Mouse (Mus musculus) heart, postnatal 36 days (tissue): ENCODE results near the gene Tnik. TPM values are rescaled to one million over a fixed set of nuclear protein-coding genes. Genes with fewer than 3 reads are reported as not detected.

Experiments used
- DNase-seq, 2 experiments: peaks; one replicate each; pipeline ENCODE4 v3.0.0; 2021 to 2022
- intact Hi-C: fragments of 180-260 bp; cut with DNase I; formaldehyde crosslinking; loops from one replicate; pipeline ENCODE4 v1.15.1; 2025
- total RNA-seq, 2 experiments: library from RNA; stranded (reverse); gene quantifications; 2 replicates each; pipeline ENCODE4 v1.2.3; 2021

Tnik gene
- total RNA-seq, 2 experiments from 2014 or later = 35.1 to 43.9 TPM

DNA sequence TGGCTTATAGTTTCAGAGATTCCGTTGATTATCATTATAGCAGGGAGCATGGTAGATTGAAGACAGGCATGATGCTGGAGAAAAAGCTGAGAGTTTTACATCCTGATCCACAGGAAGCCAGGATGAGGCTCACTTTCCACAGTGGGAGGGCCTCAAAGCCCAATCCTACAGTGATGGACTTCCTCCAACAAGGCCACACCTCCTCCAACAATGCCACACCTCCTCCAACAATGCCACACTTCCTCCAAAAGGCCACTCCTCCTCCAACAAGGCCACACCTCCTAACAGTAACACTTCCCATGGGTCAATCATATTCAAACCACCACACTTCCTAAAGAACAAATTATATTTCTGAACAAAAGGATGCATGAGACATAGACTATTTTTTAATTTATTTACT lies 135.8 kb downstream of the Tnik start:
- DNase-seq = no peak
- intact Hi-C loops = no loop called here

DNA sequence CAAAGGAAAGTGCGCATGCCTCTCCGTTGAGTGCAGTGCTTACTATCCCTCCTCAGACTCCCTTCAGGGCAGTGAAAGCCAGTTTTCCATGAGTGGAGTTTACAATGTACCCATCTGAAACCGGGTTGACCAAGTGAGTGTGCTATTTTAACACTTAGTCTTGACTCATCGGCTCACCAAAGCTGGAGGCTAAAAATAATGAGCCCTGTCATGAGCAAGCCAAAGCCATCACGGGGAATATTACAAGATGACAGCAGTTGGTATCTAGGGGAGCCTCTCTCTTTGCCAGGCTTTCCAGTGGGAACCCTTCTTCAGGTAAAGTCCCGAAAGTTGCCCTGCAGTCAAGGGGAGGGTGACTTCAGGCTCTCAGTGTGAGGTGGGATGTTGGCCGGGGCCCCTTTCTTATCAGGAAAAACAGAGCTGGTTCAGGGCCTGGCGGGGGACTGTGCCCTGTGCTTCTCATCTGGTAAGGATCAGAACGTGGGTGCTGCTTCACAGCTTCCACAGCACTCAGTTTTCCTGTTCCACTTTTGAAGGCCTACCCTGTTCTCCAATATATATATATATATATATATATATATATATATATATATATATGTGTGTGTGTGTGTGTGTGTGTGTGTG lies 136.7 kb downstream of the Tnik start:
- intact Hi-C loops = loop anchor here (5.0 kb wide), 1 partner anchor 137 kb away; the partner anchor contains the start of gene Tnik
- peak in 1 of 2 experiments; percentile 34 for DNase-seq

DNA sequence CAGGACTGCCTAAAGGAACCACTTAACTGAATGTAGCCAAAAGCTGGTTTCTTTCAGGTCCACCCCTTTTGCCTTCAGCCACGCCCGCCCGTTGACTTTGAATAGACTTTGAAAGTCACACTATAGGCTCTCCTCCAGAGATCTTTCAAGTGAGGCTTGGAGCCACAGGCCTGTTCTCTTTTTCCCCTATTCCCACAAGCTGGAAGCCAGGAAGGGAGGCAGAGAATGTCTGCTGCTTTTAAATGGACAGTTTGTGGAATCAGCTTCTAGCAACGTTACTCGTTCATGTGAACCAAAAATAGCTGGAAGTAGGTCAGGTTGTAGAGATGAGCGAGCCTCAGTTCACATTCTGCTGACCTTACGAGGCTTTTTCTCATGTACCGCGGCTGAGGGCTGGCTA lies 138.3 kb downstream of the Tnik start:
- intact Hi-C loops = loop anchor here (5.0 kb wide), 1 partner anchor 139 kb away; the partner anchor contains the start of gene Tnik
- peak in 1 of 2 experiments; percentile 41 for DNase-seq

DNA sequence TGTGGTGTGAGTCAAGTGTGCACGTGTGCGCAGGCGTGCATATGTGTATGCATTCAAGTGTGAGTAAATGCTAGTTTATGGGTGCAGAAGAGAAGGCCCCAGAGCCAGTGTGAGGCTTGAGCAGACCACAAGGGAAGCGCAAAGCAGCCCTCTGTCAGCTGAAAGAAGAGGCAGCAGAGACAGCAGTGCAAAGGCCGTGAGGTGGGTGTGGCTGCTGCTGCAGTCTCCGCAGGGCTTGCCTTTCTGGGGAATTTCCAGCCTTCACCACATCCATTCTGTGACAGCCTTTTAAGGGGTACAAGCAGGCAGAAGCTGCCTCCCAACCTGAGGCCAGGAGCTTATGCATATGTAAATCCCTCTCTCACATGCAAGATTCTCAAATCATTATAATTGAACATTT lies 139.2 kb downstream of the Tnik start:
- intact Hi-C loops = loop anchor here (5.0 kb wide), 1 partner anchor 140 kb away; the partner anchor contains the start of gene Tnik
- no peak for DNase-seq

DNA sequence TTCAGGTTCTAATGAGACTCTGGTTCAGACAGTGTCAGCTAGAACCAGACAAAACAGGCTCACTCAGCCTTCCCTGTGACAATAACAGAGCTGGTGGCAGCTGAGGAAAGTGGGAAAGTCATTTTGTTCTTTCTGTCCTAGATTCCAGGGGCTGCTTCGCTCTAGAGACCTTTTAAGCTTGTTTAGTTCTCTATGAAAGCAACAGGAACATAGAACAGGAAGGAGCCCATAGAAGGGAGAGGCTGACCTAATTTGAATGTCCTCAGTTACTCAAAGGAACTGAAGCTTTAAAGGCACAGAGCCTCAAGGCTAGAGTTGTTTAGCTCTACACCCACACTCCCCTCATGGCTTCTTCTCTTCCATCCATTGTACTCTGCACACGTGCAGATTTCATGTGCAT lies 142.4 kb downstream of the Tnik start:
- intact Hi-C loops = loop anchor here (5.0 kb wide), 1 partner anchor 238 kb away; no protein-coding TSS in a partner anchor

DNA sequence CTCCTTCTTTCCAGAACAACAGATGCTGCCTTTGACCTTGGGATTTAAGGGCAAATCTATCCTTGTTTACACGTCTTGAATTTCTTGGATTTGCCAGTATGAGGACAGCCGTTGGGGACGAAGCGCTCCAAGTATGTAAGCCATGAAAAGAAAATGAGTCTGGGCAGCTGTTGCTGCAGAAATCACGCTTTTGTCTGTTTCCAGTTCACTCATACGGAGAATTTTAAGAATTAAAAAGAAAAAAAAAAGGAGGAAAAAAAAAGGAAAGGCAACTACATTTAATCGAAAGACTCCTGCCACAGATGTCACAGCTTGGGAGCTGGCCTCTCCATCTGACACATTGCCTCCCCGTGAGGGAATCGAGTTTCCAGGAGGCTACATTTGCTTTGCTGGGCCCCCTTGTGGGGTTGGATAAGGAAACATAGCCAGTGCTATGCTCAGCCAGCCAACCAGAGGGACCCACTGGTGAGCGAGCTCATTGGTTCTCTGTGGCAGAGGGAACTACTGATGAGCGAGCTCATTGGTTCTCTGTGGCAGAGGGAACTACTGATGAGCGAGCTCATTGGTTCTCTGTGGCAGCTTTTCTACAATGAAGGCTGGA lies 145.9 kb downstream of the Tnik start:
- intact Hi-C loops = loop anchor here (5.0 kb wide), 1 partner anchor 242 kb away; no protein-coding TSS in a partner anchor
- DNase-seq = peak; percentile 32 to 58

More for the DNA sequence above, 142.4 kb downstream of the Tnik start:
- no peak for DNase-seq

DNA sequence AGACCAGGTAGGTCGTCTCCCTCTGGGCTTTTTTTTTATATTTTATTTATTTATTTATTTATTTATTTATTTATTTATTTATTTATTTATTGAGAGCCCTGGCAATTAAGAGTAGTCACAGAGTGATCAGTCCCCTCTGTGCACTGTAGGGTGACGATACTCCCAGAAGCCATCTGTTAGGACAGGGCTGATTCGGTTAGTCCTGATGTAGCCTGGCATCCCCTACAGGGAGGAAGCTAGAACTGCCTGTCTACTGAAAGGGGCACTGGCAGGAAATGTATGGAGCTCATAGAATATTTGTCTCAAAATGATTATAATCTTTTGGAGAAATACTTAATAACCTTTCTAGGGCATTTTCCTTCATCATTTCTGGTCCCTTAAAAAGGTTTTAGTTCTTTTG lies 147.3 kb downstream of the Tnik start:
- intact Hi-C loops = no loop called here
- no peak for DNase-seq

DNA sequence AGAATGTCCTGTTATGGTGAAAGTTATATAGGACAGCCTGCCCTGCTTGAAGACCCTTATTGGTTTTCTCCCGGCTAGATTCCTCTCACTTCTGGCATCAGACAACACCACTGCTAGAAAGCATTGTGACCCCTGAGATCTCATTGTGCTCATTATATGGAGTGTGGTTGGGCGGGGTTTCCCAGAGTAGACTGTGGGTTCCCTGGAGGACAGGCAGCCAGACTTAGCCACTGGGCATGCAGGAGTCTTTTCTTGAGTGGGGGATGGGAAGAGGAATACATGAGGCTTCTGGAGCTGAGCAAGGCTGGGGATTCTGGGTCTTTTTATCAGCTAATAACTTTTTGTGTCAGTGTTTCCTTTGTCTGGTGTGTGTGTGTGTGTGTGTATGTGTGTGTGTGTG lies 153.0 kb downstream of the Tnik start:
- DNase-seq = no peak
- intact Hi-C loops = no loop called here

DNA sequence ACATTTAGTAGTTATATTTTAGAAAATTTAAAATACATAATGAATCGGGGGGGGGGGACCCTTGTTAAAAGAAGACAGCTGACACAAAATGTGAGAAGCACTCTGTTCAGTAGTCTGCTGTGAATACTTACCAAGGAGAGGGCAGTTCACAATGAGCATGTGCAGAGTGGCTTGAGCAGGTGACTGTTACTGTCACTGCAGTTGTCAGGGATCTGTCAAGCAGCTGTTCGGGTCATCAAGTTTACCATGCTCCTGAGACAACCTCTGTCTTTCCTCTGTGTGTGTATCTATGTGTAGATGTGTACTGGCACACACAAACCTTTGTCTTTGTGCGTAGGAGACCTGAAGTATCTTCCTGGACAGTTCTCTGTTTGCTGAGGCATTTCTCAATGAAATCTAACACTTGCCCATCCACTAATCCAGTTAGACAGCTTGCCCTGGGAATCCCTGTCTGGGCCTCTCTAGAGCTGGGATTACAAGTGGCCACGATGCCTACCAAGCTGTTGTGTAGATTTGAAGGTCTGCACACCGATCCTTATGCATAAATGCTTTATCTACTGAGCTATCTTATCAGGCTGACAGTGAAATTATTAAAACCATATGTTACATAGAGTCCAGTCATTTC lies 154.2 kb downstream of the Tnik start:
- intact Hi-C loops = no loop called here
- no peak for DNase-seq

DNA sequence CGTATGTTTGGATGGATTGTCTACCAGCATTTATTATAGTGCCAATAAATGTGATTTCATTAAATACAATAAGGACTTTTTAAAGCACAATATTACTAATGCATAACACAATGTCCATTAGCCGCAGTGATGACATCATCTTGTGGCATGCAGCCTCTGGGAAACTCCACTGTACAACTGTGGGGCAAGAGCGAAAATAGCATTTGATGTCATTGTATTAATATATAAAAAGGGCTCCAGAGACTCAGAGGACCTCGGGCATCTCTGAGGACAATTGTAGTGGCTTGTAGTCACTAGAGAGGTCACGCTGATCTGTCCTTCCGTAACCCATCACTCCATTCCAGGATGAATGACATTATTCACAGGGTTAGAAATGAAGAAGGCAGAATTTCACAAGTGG lies 157.2 kb downstream of the Tnik start:
- DNase-seq = peak; percentile 27 to 28
- intact Hi-C loops = no loop called here

DNA sequence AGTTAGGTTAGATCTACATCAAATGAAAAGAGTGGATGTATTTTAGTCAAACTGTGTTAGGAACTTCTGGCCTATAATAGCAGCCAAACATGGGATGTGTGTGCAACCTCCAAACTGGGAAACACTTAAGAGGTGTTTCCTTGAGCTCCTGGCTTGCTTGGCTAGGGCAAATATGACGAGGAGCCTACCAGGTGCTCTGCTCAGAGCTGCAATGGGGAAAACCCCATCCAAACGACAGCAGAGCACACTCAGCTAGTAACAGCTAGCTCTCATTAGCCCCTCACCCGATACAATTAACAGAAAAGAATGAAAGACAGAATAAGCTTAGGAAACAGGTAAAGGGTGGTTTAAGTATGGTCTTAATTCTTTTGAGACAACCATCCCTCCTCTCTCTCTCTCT lies 157.7 kb downstream of the Tnik start:
- intact Hi-C loops = no loop called here
- no peak for DNase-seq

DNA sequence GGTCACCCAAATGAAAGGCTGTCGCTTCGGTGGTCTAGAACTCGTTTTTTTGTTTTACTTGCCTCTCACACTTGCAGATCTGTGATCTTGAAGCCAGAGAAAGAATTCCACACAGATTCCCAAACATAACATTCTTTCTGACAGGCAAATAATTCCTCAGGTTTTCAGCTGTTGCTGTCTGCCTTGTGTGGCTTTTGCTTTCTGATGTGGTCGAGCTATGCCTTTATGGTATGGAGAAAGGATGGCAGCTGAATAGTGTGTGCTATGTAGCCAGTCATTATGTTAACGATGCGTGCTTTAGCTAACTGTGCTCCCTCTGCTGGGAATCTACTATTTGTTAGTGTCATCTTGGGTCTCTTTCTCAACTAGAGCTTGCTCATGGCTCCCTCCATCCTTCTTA lies 158.8 kb downstream of the Tnik start:
- no peak for DNase-seq

DNA sequence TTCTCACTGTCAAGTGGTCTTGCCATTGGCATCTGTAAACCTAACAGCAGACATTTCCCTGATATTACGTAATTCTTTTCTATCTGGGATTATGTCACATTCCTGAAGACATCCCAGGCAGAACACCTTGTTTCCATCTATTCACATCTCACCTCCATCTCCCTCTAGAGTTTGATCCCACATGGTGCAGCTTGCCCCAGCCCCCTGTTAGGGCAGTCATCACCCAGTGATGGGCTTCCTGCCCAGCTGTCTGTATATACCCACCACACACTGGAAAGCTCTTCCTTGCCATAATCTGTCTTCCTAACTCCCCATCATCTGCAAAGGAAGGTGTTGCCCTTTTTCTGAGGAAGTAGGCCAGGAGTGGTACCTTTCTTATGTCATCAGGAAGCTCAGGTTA lies 159.2 kb downstream of the Tnik start:
- intact Hi-C loops = no loop called here
- no peak for DNase-seq

More for the DNA sequence above, 158.8 kb downstream of the Tnik start:
- intact Hi-C loops = no loop called here

DNA sequence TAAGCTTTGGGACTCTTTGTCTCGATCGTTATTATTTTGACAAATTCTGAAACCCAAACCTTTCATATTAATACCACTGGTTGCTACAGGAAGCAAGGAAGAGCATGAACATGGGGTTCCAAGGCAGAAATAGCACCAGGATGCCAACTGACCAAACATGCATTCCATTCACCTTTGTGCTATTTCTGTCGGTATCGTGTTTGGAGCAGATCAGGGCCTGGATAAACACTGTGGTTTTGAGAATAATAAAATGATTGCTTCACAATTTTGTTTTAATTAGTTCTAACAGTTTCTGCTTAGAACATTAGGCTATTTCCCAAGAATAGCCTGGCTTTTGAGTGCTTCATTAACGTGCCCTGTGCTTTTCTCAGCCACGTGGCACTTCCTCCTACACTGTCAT lies 162.9 kb downstream of the Tnik start:
- intact Hi-C loops = no loop called here
- DNase-seq = no peak

DNA sequence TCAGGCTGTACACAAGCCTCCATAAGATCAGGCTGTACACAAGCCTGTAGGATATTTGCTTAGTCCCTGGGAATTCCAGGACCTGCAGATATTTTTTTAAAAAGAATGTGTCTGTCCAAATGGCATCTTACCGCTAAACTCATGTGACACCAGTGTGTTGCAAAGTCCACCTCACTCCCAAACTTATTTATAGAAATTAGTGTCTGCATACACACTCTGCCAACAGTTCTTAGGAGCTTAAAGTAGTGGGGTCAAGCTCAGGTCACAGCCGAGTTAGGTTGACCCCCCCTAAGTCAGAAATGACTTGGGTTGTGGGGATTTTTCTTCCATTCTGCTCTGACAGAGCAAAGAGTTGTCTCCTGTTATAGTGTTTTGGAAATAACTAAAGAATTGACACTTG lies 168.4 kb downstream of the Tnik start:
- intact Hi-C loops = no loop called here
- no peak for DNase-seq

DNA sequence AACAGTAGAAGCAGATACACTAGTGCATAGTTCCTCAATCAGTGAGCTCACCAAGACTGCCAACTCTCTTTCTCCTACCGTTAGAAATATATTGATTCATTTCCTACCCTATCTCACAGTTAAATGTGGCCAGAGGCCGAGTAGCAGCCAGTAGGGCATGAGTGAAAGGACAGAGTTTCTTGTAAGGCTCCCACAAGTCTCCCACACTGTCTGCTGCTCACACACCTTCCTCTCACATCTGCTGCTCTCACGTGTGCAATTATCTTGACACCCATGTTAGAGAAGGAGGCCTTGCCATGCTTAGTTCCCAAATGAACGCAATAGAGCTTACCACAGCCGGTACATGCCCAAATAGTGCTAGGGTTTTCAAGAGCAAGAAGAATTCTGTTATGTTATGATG lies 169.3 kb downstream of the Tnik start:
- no peak for DNase-seq
- intact Hi-C loops = no loop called here

DNA sequence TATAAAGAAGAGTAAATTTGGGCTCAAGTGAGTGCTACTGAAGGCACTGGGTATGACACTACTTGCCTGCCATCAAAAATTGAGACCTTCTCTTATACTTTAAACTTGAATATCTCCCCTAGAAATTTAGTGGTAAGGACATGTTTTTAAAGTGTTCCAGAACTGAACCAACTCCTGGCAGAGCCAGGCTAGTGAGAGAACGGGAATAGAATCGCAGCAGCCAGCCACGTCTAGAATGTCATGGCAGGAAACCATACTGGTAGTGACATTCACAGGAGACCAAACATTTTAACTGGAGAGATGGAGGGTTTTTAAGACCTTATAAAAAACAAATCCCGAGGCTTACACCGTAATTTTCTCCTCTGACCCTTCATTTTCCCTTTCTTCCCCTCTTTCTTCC lies 172.5 kb downstream of the Tnik start:
- intact Hi-C loops = no loop called here

DNA sequence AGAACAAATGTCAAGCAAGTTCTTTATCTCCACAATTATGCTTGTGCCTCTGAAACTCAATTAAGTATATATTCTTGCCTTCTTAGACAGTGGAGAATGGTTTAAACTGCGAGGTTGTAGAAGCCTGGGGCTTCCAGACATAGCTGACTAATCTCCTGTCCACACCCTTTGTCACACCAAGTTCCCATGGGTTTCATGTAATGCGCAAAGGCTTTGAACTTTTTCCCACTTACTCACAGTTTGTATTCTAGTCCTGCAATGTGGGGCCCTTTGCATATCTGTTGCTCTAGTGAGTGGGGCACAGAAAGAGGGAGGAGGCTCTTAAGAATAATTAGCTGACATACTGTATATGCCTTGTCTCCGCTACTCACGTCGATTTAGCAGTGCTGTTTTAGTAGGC lies 174.4 kb downstream of the Tnik start:
- intact Hi-C loops = no loop called here
- no peak for DNase-seq

More for the DNA sequence above, 172.5 kb downstream of the Tnik start:
- no peak for DNase-seq

DNA sequence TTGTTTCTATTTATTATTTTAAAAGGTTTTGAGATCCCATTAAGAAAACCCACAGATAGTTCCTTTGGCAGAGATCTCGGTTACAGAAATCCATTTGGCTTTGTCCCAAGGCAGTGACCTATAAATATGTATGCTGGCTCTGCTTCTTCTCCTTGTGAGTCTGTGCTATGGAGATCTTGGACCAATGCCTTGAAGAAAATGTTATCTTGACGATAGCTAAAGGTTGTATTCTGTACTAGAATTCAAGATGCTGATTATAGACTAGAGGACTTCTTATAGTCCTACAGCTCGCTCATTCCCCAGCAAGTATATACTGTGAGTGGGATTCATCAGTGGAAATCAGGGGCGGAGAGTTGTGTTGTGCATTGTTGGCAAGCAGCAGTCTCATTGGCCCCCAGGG lies 178.5 kb downstream of the Tnik start:
- DNase-seq = no peak
- intact Hi-C loops = no loop called here

DNA sequence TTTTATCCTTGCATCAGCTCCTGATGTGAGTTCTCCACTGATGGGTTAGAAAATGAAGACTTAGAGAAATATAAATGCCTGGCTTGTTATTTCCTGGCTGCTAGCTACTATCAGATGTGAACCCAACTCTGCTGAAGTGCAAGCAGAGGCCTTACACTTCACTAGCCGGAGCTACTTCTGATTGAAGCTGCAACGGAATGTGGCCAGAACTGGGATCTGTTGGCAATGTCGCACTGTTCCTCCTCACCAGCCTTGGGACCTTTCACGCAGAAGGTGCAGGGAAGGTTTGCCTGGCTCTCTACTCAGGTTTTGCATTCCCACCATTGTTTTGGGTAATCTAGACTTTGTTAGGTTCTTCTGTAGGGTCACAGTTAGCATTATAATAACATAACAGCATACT lies 179.1 kb downstream of the Tnik start:
- DNase-seq = no peak
- intact Hi-C loops = no loop called here

DNA sequence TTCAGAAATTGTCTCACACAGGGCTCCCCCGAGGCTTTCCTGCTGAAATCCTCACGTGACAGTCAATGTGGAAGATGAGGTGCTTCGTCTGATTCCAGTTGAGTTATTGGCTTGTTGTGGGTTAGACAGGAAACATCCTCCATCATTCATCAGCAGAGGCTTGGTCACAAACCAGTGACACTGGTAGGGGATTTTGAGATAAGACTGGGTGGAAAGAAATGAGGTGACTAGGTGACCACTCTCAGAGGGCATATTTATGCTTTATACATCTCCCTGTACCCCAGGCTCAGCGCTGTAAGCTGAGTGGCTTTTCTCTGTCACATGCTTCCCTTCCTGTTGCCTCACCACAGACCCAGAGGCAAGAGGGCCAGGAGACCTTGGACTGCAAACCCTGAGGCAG lies 184.9 kb downstream of the Tnik start:
- intact Hi-C loops = no loop called here

DNA sequence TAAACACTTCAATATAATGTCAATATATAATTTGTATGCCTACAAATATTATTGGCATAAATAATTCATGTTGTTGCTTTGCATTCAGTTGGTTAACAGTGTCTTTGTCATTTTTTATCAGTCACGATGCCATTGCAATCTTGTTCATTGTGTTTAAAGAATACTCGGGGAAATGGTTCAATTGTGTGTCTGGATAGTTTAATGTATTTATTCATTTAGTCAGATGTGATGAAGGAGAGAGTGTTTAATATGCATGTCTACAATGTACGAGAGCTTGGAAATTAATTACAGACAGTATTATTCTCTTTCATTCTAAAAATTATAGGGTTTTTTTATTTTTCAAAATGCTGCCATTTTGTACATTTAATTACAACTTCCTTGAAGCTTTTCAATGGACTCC lies 190.4 kb downstream of the Tnik start:
- DNase-seq = no peak
- intact Hi-C loops = no loop called here

More for the DNA sequence above, 184.9 kb downstream of the Tnik start:
- no peak for DNase-seq
